Mouse (Mus musculus): ENCODE results near the gene Neu1. TPM values are rescaled to one million over a fixed set of nuclear protein-coding genes. Genes with fewer than 3 reads are reported as not detected.

Gene Neu1
- polyA plus RNA-seq, 1 experiment: 4.1 TPM

- TF ChIP-seq POLR2A (IDR thresholded peaks at IDR 0.05; ENCODE audit: control insufficient read depth, low read depth, low read length) (no peak), CTCF (IDR thresholded peaks at IDR 0.05; ENCODE audit: control insufficient read depth, insufficient read depth, insufficient replicate concordance, low read depth, low read length) (no peak)
- no peak overlapping the region for H3K27ac ChIP-seq (ENCODE audit: control insufficient read depth, insufficient read depth, low read depth, low read length)
- peaks cover 3% of the 10 kb centered on the region; the same call in 1 of the 2 replicates for H3K36me3 ChIP-seq (ENCODE audit: control insufficient read depth, insufficient read depth, low read length)
- H3K4me3 ChIP-seq (ENCODE audit: control insufficient read depth, low read depth, low read length): no peak overlapping the region
- no peaks in the 10 kb centered on the region for H3K27me3 ChIP-seq (ENCODE audit: control insufficient read depth, insufficient read depth, low read length)
- H3K4me1 ChIP-seq (ENCODE audit: control insufficient read depth, insufficient read depth, low read length): peaks cover 2% of the 10 kb centered on the region
Measured at GRCm38 (mm10) chr17:34902895-34903294, 28.2 kb upstream of the Neu1 start.

DNA sequence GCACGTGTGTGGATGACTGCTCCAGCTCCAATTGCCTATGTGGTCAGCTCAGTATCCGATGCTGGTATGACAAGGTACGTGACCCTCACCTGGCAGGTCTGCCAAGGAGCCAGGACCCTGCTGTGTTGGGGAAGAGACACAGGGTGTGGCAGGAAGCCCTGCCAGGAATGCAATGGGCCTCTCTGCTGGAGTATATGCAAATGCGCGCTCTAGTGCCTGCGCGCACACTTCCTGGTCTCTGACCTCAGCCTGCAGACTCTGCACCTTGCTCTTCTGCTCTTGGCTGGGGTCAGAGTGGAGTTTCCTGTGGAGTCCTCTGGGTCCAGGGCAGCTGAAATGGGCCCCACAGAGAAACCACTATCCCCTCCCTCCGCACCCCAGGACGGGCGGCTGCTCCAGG, 20.1 kb upstream of the Neu1 start:
- Histone ChIP-seq H3K4me3 (ENCODE audit: control insufficient read depth, low read depth, low read length) (no peak overlapping the region), H3K4me1 (ENCODE audit: control insufficient read depth, insufficient read depth, low read length) (peaks cover 13% of the 10 kb centered on the region), H3K27me3 (ENCODE audit: control insufficient read depth, insufficient read depth, low read length) (no peaks in the 10 kb centered on the region), H3K27ac (ENCODE audit: control insufficient read depth, insufficient read depth, low read depth, low read length) (no peak overlapping the region), H3K36me3 (ENCODE audit: control insufficient read depth, insufficient read depth, low read length) (no peaks in the 10 kb centered on the region; the same call in 1 of the 2 replicates)
- no peak for TF ChIP-seq CTCF (IDR thresholded peaks at IDR 0.05; ENCODE audit: control insufficient read depth, insufficient read depth, insufficient replicate concordance, low read depth, low read length)
- no peak for TF ChIP-seq POLR2A (IDR thresholded peaks at IDR 0.05; ENCODE audit: control insufficient read depth, low read depth, low read length)

GRCm38 (mm10) chr17:34911945-34912351, 19.1 kb upstream of the Neu1 start:
- Histone ChIP-seq H3K27me3 (ENCODE audit: control insufficient read depth, insufficient read depth, low read length) (no peaks in the 10 kb centered on the region), H3K36me3 (ENCODE audit: control insufficient read depth, insufficient read depth, low read length) (no peaks in the 10 kb centered on the region; the same call in 1 of the 2 replicates), H3K4me1 (ENCODE audit: control insufficient read depth, insufficient read depth, low read length) (peaks cover 13% of the 10 kb centered on the region), H3K4me3 (ENCODE audit: control insufficient read depth, low read depth, low read length) (no peak overlapping the region), H3K27ac (ENCODE audit: control insufficient read depth, insufficient read depth, low read depth, low read length) (no peak overlapping the region)
- TF ChIP-seq CTCF (IDR thresholded peaks at IDR 0.05; ENCODE audit: control insufficient read depth, insufficient read depth, insufficient replicate concordance, low read depth, low read length) (peak; percentile 92), POLR2A (IDR thresholded peaks at IDR 0.05; ENCODE audit: control insufficient read depth, low read depth, low read length) (no peak)

GRCm38 (mm10) chr17:34913930-34914665, 17.0 kb upstream of the Neu1 start, which contains the start of gene Slc44a4:
TSS of gene Slc44a4 (plus strand) at chr17:34914466.
- Histone ChIP-seq H3K27ac (ENCODE audit: control insufficient read depth, insufficient read depth, low read depth, low read length) (no peak within 1 kb of the TSS), H3K4me3 (ENCODE audit: control insufficient read depth, low read depth, low read length) (no peak within 1 kb of the TSS), H3K27me3 (ENCODE audit: control insufficient read depth, insufficient read depth, low read length) (no peaks in the 10 kb centered on the region), H3K4me1 (ENCODE audit: control insufficient read depth, insufficient read depth, low read length) (peaks cover 13% of the 10 kb centered on the region), H3K36me3 (ENCODE audit: control insufficient read depth, insufficient read depth, low read length) (no peaks in the 10 kb centered on the region; the same call in 1 of the 2 replicates)
- TF ChIP-seq CTCF (IDR thresholded peaks at IDR 0.05; ENCODE audit: control insufficient read depth, insufficient read depth, insufficient replicate concordance, low read depth, low read length) (no peak), POLR2A (IDR thresholded peaks at IDR 0.05; ENCODE audit: control insufficient read depth, low read depth, low read length) (no peak)

- TF ChIP-seq POLR2A (IDR thresholded peaks at IDR 0.05; ENCODE audit: control insufficient read depth, low read depth, low read length) (no peak), CTCF (IDR thresholded peaks at IDR 0.05; ENCODE audit: control insufficient read depth, insufficient read depth, insufficient replicate concordance, low read depth, low read length) (no peak)
- H3K27ac ChIP-seq (ENCODE audit: control insufficient read depth, insufficient read depth, low read depth, low read length): no peak overlapping the region
- H3K4me3 ChIP-seq (ENCODE audit: control insufficient read depth, low read depth, low read length): no peak overlapping the region
- H3K4me1 ChIP-seq (ENCODE audit: control insufficient read depth, insufficient read depth, low read length): peaks cover 13% of the 10 kb centered on the region
- H3K27me3 ChIP-seq (ENCODE audit: control insufficient read depth, insufficient read depth, low read length): no peaks in the 10 kb centered on the region
- no peaks in the 10 kb centered on the region; the same call in 1 of the 2 replicates for H3K36me3 ChIP-seq (ENCODE audit: control insufficient read depth, insufficient read depth, low read length)
Measured at GRCm38 (mm10) chr17:34915410-34915831, 15.6 kb upstream of the Neu1 start.

GRCm38 (mm10) chr17:34916316-34916715, 14.7 kb upstream of the Neu1 start:
- Histone ChIP-seq H3K36me3 (ENCODE audit: control insufficient read depth, insufficient read depth, low read length) (no peaks in the 10 kb centered on the region), H3K4me1 (ENCODE audit: control insufficient read depth, insufficient read depth, low read length) (peaks cover 13% of the 10 kb centered on the region), H3K4me3 (ENCODE audit: control insufficient read depth, low read depth, low read length) (no peak overlapping the region), H3K27me3 (ENCODE audit: control insufficient read depth, insufficient read depth, low read length) (no peaks in the 10 kb centered on the region), H3K27ac (ENCODE audit: control insufficient read depth, insufficient read depth, low read depth, low read length) (no peak overlapping the region)
- TF ChIP-seq POLR2A (IDR thresholded peaks at IDR 0.05; ENCODE audit: control insufficient read depth, low read depth, low read length) (no peak), CTCF (IDR thresholded peaks at IDR 0.05; ENCODE audit: control insufficient read depth, insufficient read depth, insufficient replicate concordance, low read depth, low read length) (no peak)

DNA sequence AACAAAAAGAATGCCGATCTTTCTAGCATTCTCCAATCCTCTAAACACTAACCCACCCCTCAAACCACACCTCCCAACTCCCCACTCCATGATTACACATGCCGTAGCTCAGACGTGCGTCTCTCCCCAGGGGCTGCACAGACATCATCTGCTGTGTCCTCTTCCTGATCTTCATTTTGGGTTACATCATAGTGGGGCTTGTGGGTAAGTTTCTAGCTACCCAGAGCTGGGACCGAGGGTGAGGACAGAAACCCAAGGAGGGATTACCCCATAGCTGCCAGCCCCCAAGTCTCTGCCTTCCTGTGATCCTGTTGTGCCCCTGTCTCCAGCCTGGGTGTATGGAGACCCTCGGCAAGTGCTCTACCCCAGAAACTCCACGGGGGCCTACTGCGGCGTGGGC, 13.9 kb upstream of the Neu1 start:
- Histone ChIP-seq H3K36me3 (ENCODE audit: control insufficient read depth, insufficient read depth, low read length) (no peaks in the 10 kb centered on the region), H3K4me3 (ENCODE audit: control insufficient read depth, low read depth, low read length) (no peak overlapping the region), H3K4me1 (ENCODE audit: control insufficient read depth, insufficient read depth, low read length) (peaks cover 13% of the 10 kb centered on the region), H3K27me3 (ENCODE audit: control insufficient read depth, insufficient read depth, low read length) (no peaks in the 10 kb centered on the region), H3K27ac (ENCODE audit: control insufficient read depth, insufficient read depth, low read depth, low read length) (no peak overlapping the region)
- TF ChIP-seq POLR2A (IDR thresholded peaks at IDR 0.05; ENCODE audit: control insufficient read depth, low read depth, low read length) (no peak), CTCF (IDR thresholded peaks at IDR 0.05; ENCODE audit: control insufficient read depth, insufficient read depth, insufficient replicate concordance, low read depth, low read length) (no peak)

Data from testis, adult 2 months (tissue).